Mouse (Mus musculus) megakaryocyte, adult 5-6 weeks (primary cell): ENCODE measurements at regions not wholly inside any gene's neighbourhood (a gene's known extent, or its start where the extent isn't known, plus 50 kb on each side); places are given as distances from the start of the nearest gene placed in this dataset.

Source experiments
- ATAC-seq: 2 replicates; pipeline ENCODE4 v1.8.0; 2016; ENCODE audit warnings: mild to moderate bottlenecking, inconsistent platforms; ENCODE audit not compliant: poor library complexity, severe bottlenecking

GRCm38 (mm10) chr12:109874466-109874865, 274.3 kb upstream of the Rtl1 start:
- ATAC-seq, result no peak

- ATAC-seq, result no peak
Observed at GRCm38 (mm10) chr12:109881108-109881507, 281.0 kb upstream of the Rtl1 start.

GRCm38 (mm10) chr12:109891206-109891605, 291.1 kb upstream of the Rtl1 start:
- no peak for ATAC-seq

- no peak for ATAC-seq
Observed at GRCm38 (mm10) chr12:109892834-109893233, 292.7 kb upstream of the Rtl1 start.

GRCm38 (mm10) chr12:109893657-109894056, 293.5 kb upstream of the Rtl1 start:
- ATAC-seq, result no peak

- ATAC-seq, result no peak
Observed at GRCm38 (mm10) chr12:109895389-109895788, 295.3 kb upstream of the Rtl1 start.

- ATAC-seq, result no peak
Observed at GRCm38 (mm10) chr12:109896397-109896796, 296.3 kb upstream of the Rtl1 start.

- no peak for ATAC-seq
Observed at GRCm38 (mm10) chr12:109896906-109897305, 296.8 kb upstream of the Rtl1 start.

GRCm38 (mm10) chr12:109897861-109898385, 297.8 kb upstream of the Rtl1 start:
- no peak for ATAC-seq

- ATAC-seq, result no peak
Observed at GRCm38 (mm10) chr12:109899420-109899819, 299.3 kb upstream of the Rtl1 start.

- ATAC-seq, result no peak
Observed at GRCm38 (mm10) chr12:109910966-109911495, 310.9 kb upstream of the Rtl1 start.

GRCm38 (mm10) chr12:109911506-109911905, 311.4 kb upstream of the Rtl1 start:
- ATAC-seq, result no peak

- ATAC-seq, result no peak
Observed at GRCm38 (mm10) chr12:109917761-109918160, 317.6 kb upstream of the Rtl1 start.

GRCm38 (mm10) chr12:109918901-109919300, 318.8 kb upstream of the Rtl1 start:
- no peak for ATAC-seq

- no peak for ATAC-seq
Observed at GRCm38 (mm10) chr12:109922111-109922510, 322.0 kb upstream of the Rtl1 start.

- ATAC-seq, result no peak
Observed at GRCm38 (mm10) chr12:109925866-109926265, 325.7 kb upstream of the Rtl1 start.

- ATAC-seq, result no peak
Observed at GRCm38 (mm10) chr12:109926643-109927042, 326.5 kb upstream of the Rtl1 start.

GRCm38 (mm10) chr12:109946179-109946578, 332.7 kb upstream of the Dio3 start:
- ATAC-seq, result no peak

GRCm38 (mm10) chr12:109946936-109947335, 331.9 kb upstream of the Dio3 start:
- no peak for ATAC-seq

- ATAC-seq, result no peak
Observed at GRCm38 (mm10) chr12:109947886-109948433, 330.9 kb upstream of the Dio3 start.

GRCm38 (mm10) chr12:109948434-109948984, 330.4 kb upstream of the Dio3 start:
- ATAC-seq, result no peak

GRCm38 (mm10) chr12:109949231-109949965, 329.5 kb upstream of the Dio3 start:
- ATAC-seq, result no peak
